Mouse (Mus musculus): ENCODE results near the gene Wfdc12. TPM values are rescaled to one million over a fixed set of nuclear protein-coding genes. Genes with fewer than 3 reads are reported as not detected.

The Wfdc12 gene
- polyA plus RNA-seq, 1 experiment, result 0.42 TPM

DNA sequence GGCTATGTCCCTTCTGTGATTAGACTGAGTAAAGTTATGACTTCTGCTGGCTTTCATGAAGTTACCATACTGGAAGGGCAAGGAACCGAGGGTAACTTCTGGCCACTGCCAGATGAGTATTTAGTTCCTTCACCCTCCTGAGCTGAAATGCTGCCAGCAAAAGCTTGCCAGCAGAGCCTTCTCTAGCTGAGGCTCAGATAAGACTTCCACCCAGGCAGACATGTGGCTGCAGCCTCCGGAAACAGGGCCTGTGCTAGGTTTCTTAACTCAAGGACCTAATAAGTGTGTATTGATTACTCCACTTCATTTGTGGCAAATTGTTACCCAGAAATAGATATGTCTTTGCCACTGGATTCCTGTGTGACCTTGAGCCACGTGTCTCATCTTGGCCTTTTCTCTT lies 17.0 kb downstream of the Wfdc12 start:
- no peak for DNase-seq

DNA sequence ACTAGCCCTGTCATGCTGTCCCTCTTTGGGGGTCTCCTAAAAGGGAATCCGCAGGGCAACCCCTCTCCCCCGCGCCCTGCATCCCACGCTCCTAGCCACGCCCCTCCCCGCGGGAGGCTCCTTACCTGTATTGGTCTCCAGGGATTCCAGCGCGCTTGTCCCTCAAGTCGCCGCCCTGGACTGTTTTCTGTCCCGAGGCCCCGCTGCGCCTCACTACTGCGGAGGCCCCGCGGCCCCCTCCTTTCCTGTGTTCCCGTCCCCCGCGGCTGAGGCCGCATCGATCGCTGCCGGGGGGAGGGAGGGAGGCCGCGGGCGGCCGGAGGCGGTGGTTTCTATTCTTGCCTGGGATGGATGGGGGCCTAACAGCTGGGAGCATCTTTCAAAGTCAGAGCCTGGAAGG lies 19.5 kb downstream of the Wfdc12 start, which contains the start of gene Kcns1:
Kcns1 (minus strand) TSS at position 212 of the 400 bp plus-strand sequence.
- TF ChIP-seq POLR2A (IDR thresholded peaks at IDR 0.05; ENCODE audit: control insufficient read depth, extremely low read depth, insufficient read depth, low read length, poor library complexity), result no peak
- no peak for TF ChIP-seq CTCF (IDR thresholded peaks at IDR 0.05; ENCODE audit: borderline replicate concordance, control insufficient read depth, extremely low read depth, insufficient read depth, low read length, poor library complexity)
- no peaks in the 10 kb centered on the region for H3K36me3 ChIP-seq (ENCODE audit: control insufficient read depth, insufficient read depth, low read length)
- WGBS, result 3% methylated on average over 29 of the region's 29 CpGs
- H3K4me1 ChIP-seq (replicated peaks; ENCODE audit: control insufficient read depth, insufficient read depth, low read length), result 0 out of 2 replicates have a peak, but pooled peaks cover 4% of the 10 kb centered on the region
- H3K27ac ChIP-seq (ENCODE audit: control insufficient read depth, insufficient read depth, low read length), result no peak within 1 kb of the TSS
- DNase-seq, result no peak
- no peak within 1 kb of the TSS for H3K4me3 ChIP-seq (ENCODE audit: control insufficient read depth, insufficient read depth, low read length)
- H3K27me3 ChIP-seq (ENCODE audit: control insufficient read depth, insufficient read depth, low read length), result peaks cover 31% of the 10 kb centered on the region; the same call in 1 of the 2 replicates

More for the DNA sequence above, 17.0 kb downstream of the Wfdc12 start:
- TF ChIP-seq CTCF (IDR thresholded peaks at IDR 0.05; ENCODE audit: borderline replicate concordance, control insufficient read depth, extremely low read depth, insufficient read depth, low read length, poor library complexity) (no peak), POLR2A (IDR thresholded peaks at IDR 0.05; ENCODE audit: control insufficient read depth, extremely low read depth, insufficient read depth, low read length, poor library complexity) (no peak)
- no peaks in the 10 kb centered on the region for H3K36me3 ChIP-seq (ENCODE audit: control insufficient read depth, insufficient read depth, low read length)
- no peak overlapping the region for H3K27ac ChIP-seq (ENCODE audit: control insufficient read depth, insufficient read depth, low read length)
- 0 out of 2 replicates have a peak, but pooled peaks cover under 1% of the 10 kb centered on the region for H3K4me1 ChIP-seq (replicated peaks; ENCODE audit: control insufficient read depth, insufficient read depth, low read length)
- peaks cover 25% of the 10 kb centered on the region; the same call in 1 of the 2 replicates for H3K27me3 ChIP-seq (ENCODE audit: control insufficient read depth, insufficient read depth, low read length)
- no peak overlapping the region for H3K4me3 ChIP-seq (ENCODE audit: control insufficient read depth, insufficient read depth, low read length)
- 43% methylated on average over 3 of the region's 3 CpGs for WGBS

DNA sequence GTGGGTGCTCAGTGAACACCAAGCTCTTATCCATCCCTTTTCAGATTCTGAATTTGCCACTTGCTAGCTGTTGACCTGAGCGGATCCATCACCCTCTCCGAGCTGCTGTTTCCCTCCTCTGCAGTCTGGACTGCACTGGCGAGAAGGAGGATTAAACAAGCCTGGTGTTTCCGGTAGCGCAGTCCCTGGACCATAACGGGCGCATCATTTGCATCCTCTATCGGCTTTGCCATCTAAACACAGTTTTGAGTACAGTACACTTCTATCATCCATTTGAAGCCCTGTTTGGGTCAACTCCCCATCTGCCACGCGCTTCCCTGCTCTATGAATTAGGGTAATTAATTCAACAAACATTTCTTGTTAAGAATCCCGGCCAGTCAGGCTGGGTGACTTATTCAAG lies 20.1 kb downstream of the Wfdc12 start:
- TF ChIP-seq CTCF (IDR thresholded peaks at IDR 0.05; ENCODE audit: borderline replicate concordance, control insufficient read depth, extremely low read depth, insufficient read depth, low read length, poor library complexity), result no peak
- TF ChIP-seq POLR2A (IDR thresholded peaks at IDR 0.05; ENCODE audit: control insufficient read depth, extremely low read depth, insufficient read depth, low read length, poor library complexity), result no peak
- Histone ChIP-seq H3K4me1 (replicated peaks; ENCODE audit: control insufficient read depth, insufficient read depth, low read length) (0 out of 2 replicates have a peak, but pooled peaks cover 4% of the 10 kb centered on the region), H3K4me3 (ENCODE audit: control insufficient read depth, insufficient read depth, low read length) (no peak overlapping the region), H3K27ac (ENCODE audit: control insufficient read depth, insufficient read depth, low read length) (no peak overlapping the region), H3K27me3 (ENCODE audit: control insufficient read depth, insufficient read depth, low read length) (peaks cover 31% of the 10 kb centered on the region; the same call in 1 of the 2 replicates), H3K36me3 (ENCODE audit: control insufficient read depth, insufficient read depth, low read length) (no peaks in the 10 kb centered on the region)
- no peak for DNase-seq
- WGBS, result 24% methylated on average over 11 of the region's 11 CpGs

DNA sequence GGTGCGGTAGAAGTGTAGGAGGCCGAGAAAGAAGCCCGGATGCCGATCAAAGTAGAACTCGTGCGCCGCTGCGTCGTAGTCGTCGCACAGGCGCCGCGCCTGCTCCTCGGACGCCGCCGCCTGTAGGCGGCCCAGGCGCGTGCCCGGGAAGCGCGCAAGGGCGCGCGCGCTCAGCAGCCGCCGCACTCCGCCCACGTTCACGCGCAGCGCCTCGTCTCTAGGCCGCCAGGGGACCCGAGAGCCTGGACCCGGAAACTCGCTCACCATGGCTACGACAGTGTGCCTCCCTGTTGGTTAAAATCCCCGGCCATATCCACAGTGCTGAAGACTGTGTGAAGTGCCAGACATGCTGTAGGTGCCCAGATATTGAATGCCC lies 21.8 kb downstream of the Wfdc12 start:
- Histone ChIP-seq H3K27ac (ENCODE audit: control insufficient read depth, insufficient read depth, low read length) (no peak overlapping the region), H3K36me3 (ENCODE audit: control insufficient read depth, insufficient read depth, low read length) (no peaks in the 10 kb centered on the region), H3K27me3 (ENCODE audit: control insufficient read depth, insufficient read depth, low read length) (peaks cover 31% of the 10 kb centered on the region; the same call in 1 of the 2 replicates), H3K4me1 (replicated peaks; ENCODE audit: control insufficient read depth, insufficient read depth, low read length) (0 out of 2 replicates have a peak, but pooled peaks cover 4% of the 10 kb centered on the region), H3K4me3 (ENCODE audit: control insufficient read depth, insufficient read depth, low read length) (no peak overlapping the region)
- TF ChIP-seq CTCF (IDR thresholded peaks at IDR 0.05; ENCODE audit: borderline replicate concordance, control insufficient read depth, extremely low read depth, insufficient read depth, low read length, poor library complexity) (no peak), POLR2A (IDR thresholded peaks at IDR 0.05; ENCODE audit: control insufficient read depth, extremely low read depth, insufficient read depth, low read length, poor library complexity) (no peak)
- 24% methylated on average over 42 of the region's 42 CpGs for WGBS
- DNase-seq, result no peak

DNA sequence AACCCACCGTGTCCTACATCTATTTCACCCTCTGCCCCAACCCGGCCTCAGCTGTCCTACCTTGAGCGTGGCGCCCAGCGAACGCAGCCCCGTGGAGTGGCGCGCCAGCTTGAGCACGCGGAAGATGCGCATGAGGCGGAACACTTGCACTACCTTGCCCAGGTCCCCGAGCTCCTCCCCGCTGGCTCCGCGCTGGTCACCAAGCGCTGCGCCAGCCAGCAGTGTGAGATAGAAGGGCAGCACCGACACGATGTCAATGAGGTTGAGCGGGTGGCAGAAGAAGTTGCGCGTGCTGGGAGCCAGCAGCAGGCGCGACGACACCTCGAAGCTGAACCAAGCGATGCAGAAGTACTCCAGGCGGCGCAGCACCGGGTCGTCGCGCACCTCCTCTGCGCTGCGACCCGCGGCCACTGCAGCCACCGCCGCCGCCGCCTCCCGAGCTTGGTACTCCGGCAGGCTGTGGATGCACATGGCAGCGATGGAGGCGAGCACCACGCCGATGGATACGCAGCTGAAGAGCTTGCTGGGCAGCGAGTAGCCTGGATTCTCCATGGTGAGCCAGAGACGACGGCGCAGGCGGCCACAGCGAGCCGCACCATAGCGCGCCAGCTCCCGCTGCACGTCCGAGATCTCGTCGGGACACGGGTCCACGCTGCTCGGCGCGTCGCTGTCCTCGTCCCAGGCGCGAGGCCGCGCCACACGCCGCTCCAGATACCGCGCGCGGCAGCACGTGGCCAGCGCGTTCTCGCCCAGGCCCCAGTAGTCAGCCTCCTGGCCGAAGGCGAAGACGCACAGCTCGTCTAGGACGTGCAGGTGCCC lies 22.4 kb downstream of the Wfdc12 start:
- H3K36me3 ChIP-seq (ENCODE audit: control insufficient read depth, insufficient read depth, low read length), result no peaks in the 10 kb centered on the region

DNA sequence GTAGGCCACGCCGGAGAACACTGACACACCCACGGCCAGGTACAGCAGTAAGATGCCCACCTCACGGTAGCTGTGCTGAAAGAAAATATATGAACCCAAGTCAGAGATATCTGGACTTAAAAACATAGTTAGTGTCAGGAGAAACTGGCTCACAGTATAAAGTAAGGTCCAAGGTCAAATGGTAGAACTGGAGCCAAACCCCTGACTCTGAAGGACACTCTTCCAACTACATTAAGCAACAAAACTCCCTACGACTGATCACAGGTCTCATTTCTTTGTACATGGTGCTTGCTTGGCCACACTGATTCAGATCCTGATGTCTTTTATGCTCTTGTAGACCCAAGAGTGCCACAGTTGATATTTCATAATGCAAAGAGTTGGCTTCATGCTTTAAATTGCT lies 25.5 kb downstream of the Wfdc12 start:
- no peak for DNase-seq
- 96% methylated on average over 5 of the region's 5 CpGs for WGBS

More for the DNA sequence above, 22.4 kb downstream of the Wfdc12 start:
- no peak for DNase-seq
- Histone ChIP-seq H3K27ac (ENCODE audit: control insufficient read depth, insufficient read depth, low read length) (no peak overlapping the region), H3K27me3 (ENCODE audit: control insufficient read depth, insufficient read depth, low read length) (peaks cover 31% of the 10 kb centered on the region; the same call in 1 of the 2 replicates), H3K4me3 (ENCODE audit: control insufficient read depth, insufficient read depth, low read length) (no peak overlapping the region), H3K4me1 (replicated peaks; ENCODE audit: control insufficient read depth, insufficient read depth, low read length) (0 out of 2 replicates have a peak, but pooled peaks cover 4% of the 10 kb centered on the region)
- WGBS, result 25% methylated on average over 90 of the region's 90 CpGs
- TF ChIP-seq CTCF (IDR thresholded peaks at IDR 0.05; ENCODE audit: borderline replicate concordance, control insufficient read depth, extremely low read depth, insufficient read depth, low read length, poor library complexity), result no peak
- TF ChIP-seq POLR2A (IDR thresholded peaks at IDR 0.05; ENCODE audit: control insufficient read depth, extremely low read depth, insufficient read depth, low read length, poor library complexity), result no peak

More for the DNA sequence above, 25.5 kb downstream of the Wfdc12 start:
- H3K36me3 ChIP-seq (ENCODE audit: control insufficient read depth, insufficient read depth, low read length), result no peaks in the 10 kb centered on the region
- peaks cover 15% of the 10 kb centered on the region; the same call in 1 of the 2 replicates for H3K27me3 ChIP-seq (ENCODE audit: control insufficient read depth, insufficient read depth, low read length)
- TF ChIP-seq CTCF (IDR thresholded peaks at IDR 0.05; ENCODE audit: borderline replicate concordance, control insufficient read depth, extremely low read depth, insufficient read depth, low read length, poor library complexity), result no peak
- no peak for TF ChIP-seq POLR2A (IDR thresholded peaks at IDR 0.05; ENCODE audit: control insufficient read depth, extremely low read depth, insufficient read depth, low read length, poor library complexity)
- 0 out of 2 replicates have a peak, but pooled peaks cover 4% of the 10 kb centered on the region for H3K4me1 ChIP-seq (replicated peaks; ENCODE audit: control insufficient read depth, insufficient read depth, low read length)
- no peak overlapping the region for H3K27ac ChIP-seq (ENCODE audit: control insufficient read depth, insufficient read depth, low read length)
- H3K4me3 ChIP-seq (ENCODE audit: control insufficient read depth, insufficient read depth, low read length), result no peak overlapping the region
